Mouse (Mus musculus) granulocyte monocyte progenitor cell, adult 5-6 weeks (primary cell): ENCODE data around the gene Dusp2. TPM values are rescaled to one million over a fixed set of nuclear protein-coding genes. Genes with fewer than 3 reads are reported as not detected.

Source experiments
- total RNA-seq, 2 experiments: library from RNA; stranded (forward) in 1 of 2; stranded (reverse) in 1 of 2; fragments of 200-712, 200-1000 nt in 1 of 2; fragments of >200 nt in 1 of 2; fragmentation: Nextera tagmentation in 1 of 2; gene quantifications; 2 replicates each; pipeline ENCODE4 v1.2.3; 2014 to 2017

Dusp2 gene
- total RNA-seq, 2 experiments from 2014 or later = 22.3 to 50.4 TPM

Other genes starting within 250 kb of the Dusp2 start
- gene Ncaph, start 202.2 kb upstream of the Dusp2 start, total RNA-seq (2014; fragmentation: Nextera tagmentation) = 39.1 and 52.5 TPM in 2 replicates
- gene Ncaph, start 202.2 kb upstream of the Dusp2 start, total RNA-seq (2017) = 49.6 and 61.3 TPM in 2 replicates
- 27.7 and 33.8 TPM in 2 replicates for gene Itpripl1, start 192.7 kb upstream of the Dusp2 start, total RNA-seq (2014; fragmentation: Nextera tagmentation)
- 22.5 and 26.2 TPM in 2 replicates for gene Itpripl1, start 192.7 kb upstream of the Dusp2 start, total RNA-seq (2017)
- 1.2 and 3.4 TPM in 2 replicates for gene 1810024B03Rik, start 127.9 kb upstream of the Dusp2 start, total RNA-seq (2014; fragmentation: Nextera tagmentation)
- gene 1810024B03Rik, start 127.9 kb upstream of the Dusp2 start, total RNA-seq (2017) = 1.5 and 2.3 TPM in 2 replicates
- gene Snrnp200, start 127.8 kb upstream of the Dusp2 start, total RNA-seq (2014; fragmentation: Nextera tagmentation) = 66.4 and 82.1 TPM in 2 replicates
- gene Snrnp200, start 127.8 kb upstream of the Dusp2 start, total RNA-seq (2017) = 133 and 167 TPM in 2 replicates
- gene Ciao1, start 88.3 kb upstream of the Dusp2 start, total RNA-seq (2014; fragmentation: Nextera tagmentation) = 36.3 and 47.4 TPM in 2 replicates
- 33.5 and 38.7 TPM in 2 replicates for gene Ciao1, start 88.3 kb upstream of the Dusp2 start, total RNA-seq (2017)
- gene Tmem127, start 88.3 kb upstream of the Dusp2 start, total RNA-seq (2014; fragmentation: Nextera tagmentation) = 12.8 and 18.8 TPM in 2 replicates
- 32.4 and 41.7 TPM in 2 replicates for gene Tmem127, start 88.3 kb upstream of the Dusp2 start, total RNA-seq (2017)
- gene Stard7, start 65.9 kb upstream of the Dusp2 start, total RNA-seq (2014; fragmentation: Nextera tagmentation) = 69.6 and 84.0 TPM in 2 replicates
- gene Stard7, start 65.9 kb upstream of the Dusp2 start, total RNA-seq (2017) = 131 and 143 TPM in 2 replicates
- 0.60 TPM in 1 of 2 replicates, not detected in the other for gene Astl, start 2.5 kb downstream of the Dusp2 start, total RNA-seq (2014; fragmentation: Nextera tagmentation)
- gene Astl, start 2.5 kb downstream of the Dusp2 start, total RNA-seq (2017) = 0.04 and 0.21 TPM in 2 replicates
- not detected in 2 replicates for gene Adra2b, start 27.0 kb downstream of the Dusp2 start, total RNA-seq (2014; fragmentation: Nextera tagmentation)
- not detected in 2 replicates for gene Adra2b, start 27.0 kb downstream of the Dusp2 start, total RNA-seq (2017)
- gene Gpat2, start 89.0 kb downstream of the Dusp2 start, total RNA-seq (2014; fragmentation: Nextera tagmentation) = not detected in 2 replicates
- gene Gpat2, start 89.0 kb downstream of the Dusp2 start, total RNA-seq (2017) = not detected in 2 replicates
- 6.0 and 26.2 TPM in 2 replicates for gene Fahd2a, start 108.4 kb downstream of the Dusp2 start, total RNA-seq (2014; fragmentation: Nextera tagmentation)
- gene Fahd2a, start 108.4 kb downstream of the Dusp2 start, total RNA-seq (2017) = 6.6 and 11.9 TPM in 2 replicates
- 37.4 and 50.0 TPM in 2 replicates for gene Kcnip3, start 185.9 kb downstream of the Dusp2 start, total RNA-seq (2014; fragmentation: Nextera tagmentation)
- gene Kcnip3, start 185.9 kb downstream of the Dusp2 start, total RNA-seq (2017) = 19.5 and 23.4 TPM in 2 replicates
- not detected in 2 replicates for gene Prom2, start 205.3 kb downstream of the Dusp2 start, total RNA-seq (2014; fragmentation: Nextera tagmentation)
- not detected in 2 replicates for gene Prom2, start 205.3 kb downstream of the Dusp2 start, total RNA-seq (2017)